Mouse (Mus musculus): ENCODE results near the gene Odc1. TPM values are rescaled to one million over a fixed set of nuclear protein-coding genes. Genes with fewer than 3 reads are reported as not detected.
A peak's percentile ranks its signal among the peaks of the same experiment; 100 is the strongest.

Odc1 gene
- polyA plus RNA-seq, 1 experiment from 2014 or later: 144 TPM

DNA sequence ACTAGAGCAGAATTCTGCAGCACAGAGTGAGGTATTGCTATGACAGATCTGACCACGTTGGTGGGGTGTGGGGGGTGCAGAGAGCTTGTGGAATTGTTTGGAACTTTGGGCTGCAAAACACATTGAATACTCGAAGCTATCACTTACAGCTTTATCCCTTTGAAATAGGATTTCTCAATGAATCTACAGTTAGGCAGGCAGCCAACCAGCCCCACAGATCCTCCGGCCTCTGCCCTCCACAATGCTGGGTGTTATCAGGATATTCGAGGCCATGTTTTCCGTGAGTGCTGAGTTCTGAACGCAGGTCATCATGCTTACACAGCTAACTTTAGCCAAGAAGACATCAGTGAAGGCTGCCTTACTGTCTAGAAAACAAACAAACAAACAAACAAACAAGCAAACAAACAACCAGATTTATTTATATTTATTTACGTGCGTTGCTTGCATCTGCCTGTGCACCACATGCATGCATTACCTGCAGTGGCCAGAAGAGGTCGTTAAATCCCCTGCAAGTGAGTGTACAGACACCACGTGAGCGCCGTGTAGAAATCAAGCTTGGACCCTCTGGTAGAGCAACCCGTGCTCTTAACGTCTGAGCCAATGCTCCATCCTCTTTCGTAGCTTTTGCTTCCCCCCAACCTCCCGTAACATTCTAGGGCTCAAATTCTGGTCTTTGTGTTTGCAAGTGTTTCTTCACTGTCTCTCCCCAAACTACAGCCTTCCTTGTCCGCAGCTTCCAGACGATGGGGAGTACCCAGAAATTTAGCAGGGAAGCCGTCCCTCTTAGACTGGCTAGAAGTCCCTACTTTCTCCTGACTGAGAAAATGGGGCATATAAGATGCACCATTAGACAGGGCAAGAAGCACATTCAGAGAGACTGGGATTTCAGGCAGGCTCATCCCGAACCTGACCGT, 12.1 kb downstream of the Odc1 start:
- no peak overlapping the region for H3K4me3 ChIP-seq (replicated peaks; ENCODE audit: low read length)
- H3K27me3 ChIP-seq (ENCODE audit: control insufficient read depth, insufficient read depth, low read length): no peaks in the 10 kb centered on the region
- peaks cover 22% of the 10 kb centered on the region; the same call in 1 of the 2 replicates for H3K4me1 ChIP-seq (replicated peaks; ENCODE audit: control insufficient read depth, insufficient read depth, low read length)
- WGBS: 27% methylated on average over 21 of the region's 21 CpGs
- no peaks in the 10 kb centered on the region for H3K9me3 ChIP-seq (ENCODE audit: control insufficient read depth, low read length)
- DNase-seq (ENCODE audit: low spot score): peak; percentile 93
- H3K27ac ChIP-seq: peak overlapping the region; percentile 82
- no peak overlapping the region; the same call in 1 of the 2 replicates for H3K9ac ChIP-seq
- ATAC-seq (ENCODE audit: low FRiP score): peak; percentile 77
- peak overlapping the region; percentile 34 for H3K4me2 ChIP-seq (replicated peaks)
- H3K36me3 ChIP-seq (replicated peaks; ENCODE audit: control insufficient read depth, insufficient read depth): peaks cover 5% of the 10 kb centered on the region

- H3K36me3 ChIP-seq (replicated peaks; ENCODE audit: control insufficient read depth, insufficient read depth): no peaks in the 10 kb centered on the region
- H3K9me3 ChIP-seq (ENCODE audit: control insufficient read depth, low read length): no peaks in the 10 kb centered on the region
- ATAC-seq (ENCODE audit: low FRiP score): peak; percentile 67
- DNase-seq (ENCODE audit: low spot score): peak; percentile 67
- WGBS: 4% methylated on average over 7 of the region's 7 CpGs
- H3K27me3 ChIP-seq (ENCODE audit: control insufficient read depth, insufficient read depth, low read length): no peaks in the 10 kb centered on the region
- H3K27ac ChIP-seq: peak overlapping the region; percentile 82
- H3K4me1 ChIP-seq (replicated peaks; ENCODE audit: control insufficient read depth, insufficient read depth, low read length): peaks cover 22% of the 10 kb centered on the region; the same call in 1 of the 2 replicates
- H3K4me3 ChIP-seq (replicated peaks; ENCODE audit: low read length): no peak overlapping the region
- peak overlapping the region; percentile 34 for H3K4me2 ChIP-seq (replicated peaks)
- H3K9ac ChIP-seq: no peak overlapping the region; the same call in 1 of the 2 replicates
These were observed 12.9 kb downstream of the Odc1 start for GRCm38 (mm10) chr12:17557344-17557966.

DNA sequence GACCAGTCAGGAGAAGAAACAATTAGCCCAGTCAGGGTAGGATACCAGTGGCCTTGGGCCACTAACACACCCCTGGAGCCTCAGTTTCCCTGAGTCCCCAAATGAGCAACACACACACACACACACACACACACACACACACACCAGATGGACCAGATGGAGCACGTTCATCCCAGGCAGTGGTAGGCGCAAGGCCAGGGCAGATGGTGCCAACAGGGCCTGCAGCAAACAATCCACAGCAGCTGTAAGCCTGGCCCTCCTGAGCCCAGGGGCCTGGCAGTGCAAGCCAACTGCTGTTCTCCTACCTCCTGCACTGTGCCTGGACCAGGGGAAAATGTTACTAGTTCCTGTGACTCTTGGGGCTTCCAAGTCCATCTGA, 13.4 kb downstream of the Odc1 start:
- peak overlapping the region; percentile 82 for H3K27ac ChIP-seq

DNA sequence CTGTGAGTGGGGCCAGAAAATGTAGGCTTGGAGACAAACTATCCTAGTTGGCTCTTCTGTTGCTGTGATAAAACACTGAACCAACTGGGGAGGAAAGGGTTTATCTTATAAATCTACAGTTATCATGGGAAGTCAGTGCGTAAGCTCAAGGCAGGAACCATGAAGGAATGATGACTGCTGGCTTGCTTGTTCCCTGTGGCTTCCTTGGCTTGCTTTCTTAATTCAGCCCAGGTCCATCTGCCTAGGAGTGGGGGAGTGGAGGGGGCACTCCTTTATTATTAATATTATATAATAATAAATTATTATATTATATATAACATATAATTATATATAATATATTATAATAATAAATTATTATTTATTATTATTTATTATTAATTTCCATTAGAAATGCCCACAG, 17.8 kb downstream of the Odc1 start:
- Histone ChIP-seq H3K36me3 (replicated peaks; ENCODE audit: control insufficient read depth, insufficient read depth) (no peaks in the 10 kb centered on the region), H3K4me1 (replicated peaks; ENCODE audit: control insufficient read depth, insufficient read depth, low read length) (peaks cover 9% of the 10 kb centered on the region; the same call in 1 of the 2 replicates), H3K9me3 (ENCODE audit: control insufficient read depth, low read length) (no peaks in the 10 kb centered on the region), H3K27ac (no peak overlapping the region), H3K27me3 (ENCODE audit: control insufficient read depth, insufficient read depth, low read length) (no peaks in the 10 kb centered on the region), H3K4me2 (replicated peaks) (no peak overlapping the region), H3K4me3 (replicated peaks; ENCODE audit: low read length) (no peak overlapping the region), H3K9ac (no peak overlapping the region)
- ATAC-seq (ENCODE audit: low FRiP score) (no peak), DNase-seq (ENCODE audit: low spot score) (no peak)
- WGBS: 63% methylated on average over 1 of the region's 1 CpGs

More for the DNA sequence above, 13.4 kb downstream of the Odc1 start:
- Histone ChIP-seq H3K4me1 (replicated peaks; ENCODE audit: control insufficient read depth, insufficient read depth, low read length) (peaks cover 22% of the 10 kb centered on the region; the same call in 1 of the 2 replicates), H3K27me3 (ENCODE audit: control insufficient read depth, insufficient read depth, low read length) (no peaks in the 10 kb centered on the region), H3K36me3 (replicated peaks; ENCODE audit: control insufficient read depth, insufficient read depth) (no peaks in the 10 kb centered on the region), H3K9ac (no peak overlapping the region), H3K4me2 (replicated peaks) (no peak overlapping the region), H3K4me3 (replicated peaks; ENCODE audit: low read length) (no peak overlapping the region), H3K9me3 (ENCODE audit: control insufficient read depth, low read length) (no peaks in the 10 kb centered on the region)
- ATAC-seq (ENCODE audit: low FRiP score) (peak; percentile 63), DNase-seq (ENCODE audit: low spot score) (peak; percentile 41)
- WGBS: 21% methylated on average over 2 of the region's 2 CpGs

- no peak overlapping the region for H3K4me3 ChIP-seq (replicated peaks; ENCODE audit: low read length)
- H3K27ac ChIP-seq: no peak overlapping the region
- H3K4me1 ChIP-seq (replicated peaks; ENCODE audit: control insufficient read depth, insufficient read depth, low read length): no peaks in the 10 kb centered on the region
- no peak overlapping the region for H3K4me2 ChIP-seq (replicated peaks)
- ATAC-seq (ENCODE audit: low FRiP score) (no peak), DNase-seq (ENCODE audit: low spot score) (no peak)
- no peak overlapping the region for H3K9ac ChIP-seq
- 95% methylated on average over 3 of the region's 3 CpGs for WGBS
- no peaks in the 10 kb centered on the region for H3K36me3 ChIP-seq (replicated peaks; ENCODE audit: control insufficient read depth, insufficient read depth)
- no peaks in the 10 kb centered on the region for H3K27me3 ChIP-seq (ENCODE audit: control insufficient read depth, insufficient read depth, low read length)
- no peaks in the 10 kb centered on the region for H3K9me3 ChIP-seq (ENCODE audit: control insufficient read depth, low read length)
These were observed 20.9 kb downstream of the Odc1 start for GRCm38 (mm10) chr12:17565393-17566045.

GRCm38 (mm10) chr12:17566046-17566408, 21.4 kb downstream of the Odc1 start:
- no peak overlapping the region for H3K4me2 ChIP-seq (replicated peaks)
- H3K4me3 ChIP-seq (replicated peaks; ENCODE audit: low read length): no peak overlapping the region
- H3K9ac ChIP-seq: no peak overlapping the region
- WGBS: 88% methylated on average over 1 of the region's 1 CpGs
- no peaks in the 10 kb centered on the region for H3K36me3 ChIP-seq (replicated peaks; ENCODE audit: control insufficient read depth, insufficient read depth)
- H3K27me3 ChIP-seq (ENCODE audit: control insufficient read depth, insufficient read depth, low read length): no peaks in the 10 kb centered on the region
- no peak overlapping the region for H3K27ac ChIP-seq
- H3K4me1 ChIP-seq (replicated peaks; ENCODE audit: control insufficient read depth, insufficient read depth, low read length): no peaks in the 10 kb centered on the region
- DNase-seq (ENCODE audit: low spot score) (no peak), ATAC-seq (ENCODE audit: low FRiP score) (no peak)
- no peaks in the 10 kb centered on the region for H3K9me3 ChIP-seq (ENCODE audit: control insufficient read depth, low read length)

DNA sequence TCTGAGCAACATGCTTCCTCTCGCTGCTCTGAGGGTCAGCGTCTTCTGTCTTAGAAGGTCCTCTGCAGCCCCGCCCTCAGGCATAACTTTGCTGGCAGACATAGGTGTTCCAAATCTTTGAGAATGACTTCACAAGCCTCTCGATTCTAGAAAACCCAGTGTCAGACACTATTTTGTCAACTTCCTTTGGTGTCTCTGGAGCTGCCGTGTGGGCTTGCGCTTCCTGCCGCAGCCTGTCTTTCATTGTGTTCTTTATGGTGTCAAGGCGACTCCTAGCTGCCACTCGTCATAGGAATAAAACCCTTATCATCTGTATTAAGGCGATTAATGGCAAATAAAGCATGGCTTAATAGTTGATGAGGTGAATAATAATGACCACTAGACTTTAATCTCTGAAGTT, 24.0 kb downstream of the Odc1 start:
- Histone ChIP-seq H3K36me3 (replicated peaks; ENCODE audit: control insufficient read depth, insufficient read depth) (no peaks in the 10 kb centered on the region), H3K4me1 (replicated peaks; ENCODE audit: control insufficient read depth, insufficient read depth, low read length) (no peaks in the 10 kb centered on the region), H3K9me3 (ENCODE audit: control insufficient read depth, low read length) (no peaks in the 10 kb centered on the region), H3K4me2 (replicated peaks) (no peak overlapping the region), H3K27me3 (ENCODE audit: control insufficient read depth, insufficient read depth, low read length) (no peaks in the 10 kb centered on the region), H3K9ac (no peak overlapping the region), H3K4me3 (replicated peaks; ENCODE audit: low read length) (no peak overlapping the region), H3K27ac (no peak overlapping the region)
- no peak for ATAC-seq (ENCODE audit: low FRiP score)
- DNase-seq (ENCODE audit: low spot score): no peak
- 90% methylated on average over 10 of the region's 10 CpGs for WGBS

GRCm38 (mm10) chr12:17574591-17574990, 30.0 kb downstream of the Odc1 start:
- Histone ChIP-seq H3K9ac (no peak overlapping the region), H3K4me2 (replicated peaks) (no peak overlapping the region), H3K27ac (no peak overlapping the region), H3K4me1 (replicated peaks; ENCODE audit: control insufficient read depth, insufficient read depth, low read length) (0 out of 2 replicates have a peak, but pooled peaks cover 6% of the 10 kb centered on the region), H3K9me3 (ENCODE audit: control insufficient read depth, low read length) (no peaks in the 10 kb centered on the region), H3K36me3 (replicated peaks; ENCODE audit: control insufficient read depth, insufficient read depth) (no peaks in the 10 kb centered on the region), H3K27me3 (ENCODE audit: control insufficient read depth, insufficient read depth, low read length) (no peaks in the 10 kb centered on the region), H3K4me3 (replicated peaks; ENCODE audit: low read length) (no peak overlapping the region)
- 83% methylated on average over 4 of the region's 4 CpGs for WGBS
- no peak for DNase-seq (ENCODE audit: low spot score)
- no peak for ATAC-seq (ENCODE audit: low FRiP score)
